Mouse (Mus musculus) thymus, adult 2 months (tissue): ENCODE measurements around the gene Sst.
"Not testable (repeated sequence)": the region's sequence is repeated elsewhere in the genome, so short reads cannot be mapped to it uniquely, and the experiment has no call there.

Experiments
- CTCF ChIP-seq: fragments of 200-500 bp; IDR thresholded peaks from 2 replicates; pipeline ENCODE4 v1.5.1; 2012; ENCODE audit warnings: mild to moderate bottlenecking, control low read depth, low read length, moderate library complexity, borderline replicate concordance; ENCODE audit not compliant: control insufficient read depth, poor library complexity, insufficient read depth; ENCODE audit errors: extremely low read depth
- POLR2A ChIP-seq: fragments of 200-500 bp; IDR thresholded peaks from 2 replicates; pipeline ENCODE4 v1.6.1; 2012; ENCODE audit warnings: mild to moderate bottlenecking, low read length, control low read depth, moderate library complexity; ENCODE audit not compliant: control insufficient read depth, poor library complexity, insufficient read depth; ENCODE audit errors: extremely low read depth

- not testable (repeated sequence) for TF ChIP-seq CTCF, POLR2A
Measured at GRCm38 (mm10) chr16:23908076-23909014, 17.6 kb upstream of the Sst start.
